Mouse (Mus musculus) forebrain, embryonic 14.5 days (tissue): ENCODE measurements around the gene Mthfr. TPM values are rescaled to one million over a fixed set of nuclear protein-coding genes. Genes with fewer than 3 reads are reported as not detected.
"Not testable (repeated sequence)": the region's sequence is repeated elsewhere in the genome, so short reads cannot be mapped to it uniquely, and the experiment has no call there.

Experiments used
- ATAC-seq: fragments of 200-750 bp; cut with Nextera tagmentation; 2 replicates; pipeline ENCODE4 v1.8.0; 2017; ENCODE audit warnings: mild to moderate bottlenecking, moderate library complexity
- DNase-seq: peaks from one replicate; pipeline ENCODE4 v3.0.0-alpha.2; 2015; ENCODE audit warnings: low spot score
- H3K27ac ChIP-seq: fragments of 300-500 bp; sonication (generic); 2 replicates; pipeline ENCODE4 v1.5.1; 2014; ENCODE audit warnings: low read depth, mild to moderate bottlenecking, control low read depth, low read length, moderate library complexity
- H3K27me3 ChIP-seq: fragments of 300-500 bp; sonication (generic); replicated peaks from 2 replicates; pipeline ENCODE4 v1.6.1; 2014; ENCODE audit warnings: low read length, control low read depth, mixed read lengths; ENCODE audit not compliant: control insufficient read depth, insufficient read depth
- H3K36me3 ChIP-seq: fragments of 300-500 bp; sonication (generic); 2 replicates; pipeline ENCODE4 v1.6.1; 2014; ENCODE audit warnings: low read length, control low read depth; ENCODE audit not compliant: control insufficient read depth, insufficient read depth
- H3K4me1 ChIP-seq: fragments of 300-500 bp; sonication (generic); 2 replicates; pipeline ENCODE4 v1.6.1; 2014; ENCODE audit warnings: antibody characterized with exemption, low read length, control low read depth; ENCODE audit not compliant: control insufficient read depth, insufficient read depth
- H3K4me2 ChIP-seq: fragments of 300-500 bp; sonication (generic); 2 replicates; pipeline ENCODE4 v1.6.1; 2014; ENCODE audit warnings: mild to moderate bottlenecking, control low read depth, low read length
- H3K4me3 ChIP-seq: fragments of 300-500 bp; sonication (generic); 2 replicates; pipeline ENCODE4 v1.5.1; 2014; ENCODE audit warnings: low read depth, low read length, control low read depth
- H3K9ac ChIP-seq: fragments of 300-500 bp; sonication (generic); 2 replicates; pipeline ENCODE4 v1.6.1; 2014; ENCODE audit warnings: mild to moderate bottlenecking, low read length, control low read depth, moderate library complexity
- H3K9me3 ChIP-seq: fragments of 300-500 bp; sonication (generic); replicated peaks from 2 replicates; pipeline ENCODE4 v1.6.1; 2016; ENCODE audit warnings: low read length, control low read depth, mixed read lengths; ENCODE audit not compliant: control insufficient read depth
- WGBS: fragments of 180-500 bp; shearing (Covaris S2); extraction: QIAGEN DNeasy Blood & Tissue Kit; methylation state at CpG from one replicate; pipeline ENCODE4 v1.1.7; 2014; 5-methylcytosine and 5-hydroxymethylcytosine counted together
- polyA plus RNA-seq: library from polyadenylated mRNA; unstranded; fragments of >200 nt; fragmentation: Nextera tagmentation; extraction: Ambion mirVana; gene quantifications from 2 replicates; pipeline ENCODE4 v1.2.1, GENCODE M21; 2014

Mthfr gene
- polyA plus RNA-seq, 1 experiment from 2014 or later = 12.4 TPM

GRCm38 (mm10) chr4:148044113-148044512 lies 5.2 kb downstream of the Mthfr start:
- DNase-seq (no peak), ATAC-seq (no peak)
- Histone ChIP-seq H3K9me3 (no peaks in the 10 kb centered on the region), H3K27ac (no peak overlapping the region), H3K4me3 (no peak overlapping the region), H3K27me3 (no peaks in the 10 kb centered on the region), H3K4me1 (peaks cover 22% of the 10 kb centered on the region), H3K9ac (no peak overlapping the region), H3K4me2 (no peak overlapping the region), H3K36me3 (peaks cover 38% of the 10 kb centered on the region)
- WGBS = 98% methylated on average over 2 of the region's 2 CpGs

GRCm38 (mm10) chr4:148046450-148047031 lies 7.7 kb downstream of the Mthfr start:
- no peaks in the 10 kb centered on the region for H3K9me3 ChIP-seq
- peaks cover 56% of the 10 kb centered on the region for H3K36me3 ChIP-seq
- 41% methylated on average over 4 of the region's 4 CpGs for WGBS
- no peak overlapping the region for H3K4me3 ChIP-seq
- H3K27me3 ChIP-seq = no peaks in the 10 kb centered on the region
- H3K4me1 ChIP-seq = no peaks in the 10 kb centered on the region; the same call in none of the 2 replicates
- H3K4me2 ChIP-seq = no peak overlapping the region
- H3K9ac ChIP-seq = no peak overlapping the region
- no peak for ATAC-seq
- H3K27ac ChIP-seq = no peak overlapping the region
- DNase-seq = no peak

- ATAC-seq, H3K4me2 ChIP-seq, H3K4me1 ChIP-seq, H3K27ac ChIP-seq, H3K9ac ChIP-seq, H3K9me3 ChIP-seq, H3K27me3 ChIP-seq, DNase-seq, H3K4me3 ChIP-seq: not testable (repeated sequence)
- 97% methylated on average over 3 of the region's 3 CpGs for WGBS
- H3K36me3 ChIP-seq = peaks cover 75% of the 10 kb centered on the region
Observed at GRCm38 (mm10) chr4:148050396-148050914, 11.6 kb downstream of the Mthfr start.

GRCm38 (mm10) chr4:148051046-148051776 lies 12.3 kb downstream of the Mthfr start:
- 94% methylated on average over 13 of the region's 13 CpGs for WGBS
- Histone ChIP-seq H3K4me2 (no peak overlapping the region), H3K4me1 (no peaks in the 10 kb centered on the region; the same call in 1 of the 2 replicates), H3K4me3 (no peak overlapping the region), H3K36me3 (peaks cover 76% of the 10 kb centered on the region), H3K27me3 (no peaks in the 10 kb centered on the region), H3K27ac (no peak overlapping the region), H3K9me3 (no peaks in the 10 kb centered on the region), H3K9ac (no peak overlapping the region)
- ATAC-seq (no peak), DNase-seq (no peak)

- H3K4me1 ChIP-seq = no peaks in the 10 kb centered on the region
- H3K9me3 ChIP-seq = no peaks in the 10 kb centered on the region
- no peak overlapping the region for H3K4me3 ChIP-seq
- no peak for DNase-seq
- no peak overlapping the region for H3K4me2 ChIP-seq
- WGBS = 83% methylated on average over 11 of the region's 11 CpGs
- H3K9ac ChIP-seq = no peak overlapping the region
- no peak for ATAC-seq
- H3K27ac ChIP-seq = no peak overlapping the region
- no peaks in the 10 kb centered on the region for H3K27me3 ChIP-seq
- H3K36me3 ChIP-seq = peaks cover 82% of the 10 kb centered on the region
Observed at GRCm38 (mm10) chr4:148051886-148052285, 13.0 kb downstream of the Mthfr start.

GRCm38 (mm10) chr4:148052976-148053375 lies 14.1 kb downstream of the Mthfr start:
- WGBS = 53% methylated on average over 2 of the region's 2 CpGs
- ATAC-seq = peak; percentile 10; the same call in 1 of the 2 replicates
- H3K4me1 ChIP-seq = no peaks in the 10 kb centered on the region
- H3K4me2 ChIP-seq = no peak overlapping the region
- H3K9me3 ChIP-seq = no peaks in the 10 kb centered on the region
- no peak overlapping the region for H3K9ac ChIP-seq
- DNase-seq = no peak
- H3K36me3 ChIP-seq = peaks cover 89% of the 10 kb centered on the region
- H3K27me3 ChIP-seq = no peaks in the 10 kb centered on the region
- peak overlapping the region; percentile 33; the same call in 1 of the 2 replicates for H3K27ac ChIP-seq
- no peak overlapping the region for H3K4me3 ChIP-seq

- WGBS = 87% methylated on average over 12 of the region's 12 CpGs
- no peaks in the 10 kb centered on the region for H3K27me3 ChIP-seq
- DNase-seq (peak; percentile 18), ATAC-seq (peak; percentile 62; the same call in 1 of the 2 replicates)
- no peak overlapping the region for H3K9ac ChIP-seq
- no peaks in the 10 kb centered on the region for H3K9me3 ChIP-seq
- no peak overlapping the region for H3K4me3 ChIP-seq
- H3K4me2 ChIP-seq = no peak overlapping the region
- no peaks in the 10 kb centered on the region for H3K4me1 ChIP-seq
- peaks cover 86% of the 10 kb centered on the region for H3K36me3 ChIP-seq
- H3K27ac ChIP-seq = peak overlapping the region; percentile 33; the same call in 1 of the 2 replicates
Observed at GRCm38 (mm10) chr4:148053417-148053920, 14.6 kb downstream of the Mthfr start.

- no peak for DNase-seq
- Histone ChIP-seq H3K4me2 (no peak overlapping the region), H3K4me1 (no peaks in the 10 kb centered on the region), H3K4me3 (no peak overlapping the region), H3K27ac (no peak overlapping the region), H3K9ac (no peak overlapping the region), H3K36me3 (peaks cover 84% of the 10 kb centered on the region), H3K27me3 (no peaks in the 10 kb centered on the region), H3K9me3 (no peaks in the 10 kb centered on the region)
- ATAC-seq = no peak
- 94% methylated on average over 21 of the region's 21 CpGs for WGBS
Observed at GRCm38 (mm10) chr4:148054961-148055695, 16.3 kb downstream of the Mthfr start.
